Mouse (Mus musculus) lung, postnatal 0 days (tissue): ENCODE measurements around the gene Rbpjl.

ENCODE experiments used
- CTCF ChIP-seq: IDR thresholded peaks from 2 replicates; pipeline ENCODE4 v1.5.1; 2016; ENCODE audit warnings: antibody characterized with exemption, mild to moderate bottlenecking
- EP300 ChIP-seq: IDR thresholded peaks from 2 replicates; pipeline ENCODE4 v1.6.1; 2016; ENCODE audit warnings: antibody characterized with exemption, mild to moderate bottlenecking, control low read depth

GRCm38 (mm10) chr2:164442315-164443050 is 39.5 kb downstream of the Rbpjl start:
- no peak for TF ChIP-seq CTCF
- TF ChIP-seq EP300: no peak
